Mouse (Mus musculus) megakaryocyte, embryonic 14.5 days (primary cell): ENCODE measurements at regions not wholly inside any gene's neighbourhood (a gene's known extent, or its start where the extent isn't known, plus 50 kb on each side); places are given as distances from the start of the nearest gene placed in this dataset.

ENCODE experiments used
- H3K27me3 ChIP-seq: replicated peaks from 2 replicates; pipeline ENCODE3; 2012; ENCODE audit warnings: inconsistent platforms
- H3K36me3 ChIP-seq: replicated peaks from 2 replicates; pipeline ENCODE3; 2012; ENCODE audit warnings: low read length, inconsistent platforms, mixed read lengths
- H3K4me1 ChIP-seq: 2 replicates; pipeline ENCODE4 v1.6.1; 2012; ENCODE audit warnings: inconsistent platforms
- H3K4me3 ChIP-seq: replicated peaks from 2 replicates; pipeline ENCODE3; 2012; ENCODE audit warnings: moderate library complexity, mild to moderate bottlenecking, inconsistent platforms
- H3K9me3 ChIP-seq: 2 replicates; pipeline ENCODE4 v1.6.1; 2012; ENCODE audit warnings: inconsistent platforms
- FLI1 ChIP-seq: IDR thresholded peaks from 2 replicates; pipeline ENCODE4 v1.6.1; 2012; ENCODE audit warnings: low read length, inconsistent platforms, mixed read lengths
- GATA1 ChIP-seq: IDR thresholded peaks from 3 replicates; pipeline ENCODE4 v1.6.1; 2012; ENCODE audit warnings: mixed read lengths, low read length, inconsistent platforms, borderline replicate concordance

- TF ChIP-seq FLI1 (no peak), GATA1 (no peak)
- Histone ChIP-seq H3K36me3 (no peaks in the 10 kb centered on the region), H3K27me3 (peaks cover 74% of the 10 kb centered on the region)
Observed at GRCm38 (mm10) chr19:44649206-44649605, 86.6 kb downstream of the Hif1an start.

GRCm38 (mm10) chr19:44650841-44651240 is 88.2 kb downstream of the Hif1an start:
- H3K4me1 ChIP-seq: no peaks in the 10 kb centered on the region
- peaks cover 80% of the 10 kb centered on the region for H3K27me3 ChIP-seq
- H3K36me3 ChIP-seq: no peaks in the 10 kb centered on the region
- no peak for TF ChIP-seq GATA1
- no peak for TF ChIP-seq FLI1
- H3K4me3 ChIP-seq: no peak overlapping the region
- peaks cover 5% of the 10 kb centered on the region for H3K9me3 ChIP-seq

More at GRCm38 (mm10) chr19:44649206-44649605, 86.6 kb downstream of the Hif1an start:
- Histone ChIP-seq H3K9me3 (peaks cover 5% of the 10 kb centered on the region), H3K4me3 (no peak overlapping the region), H3K4me1 (no peaks in the 10 kb centered on the region)

- Histone ChIP-seq H3K36me3 (no peaks in the 10 kb centered on the region), H3K4me3 (no peak overlapping the region), H3K4me1 (no peaks in the 10 kb centered on the region), H3K9me3 (peaks cover 5% of the 10 kb centered on the region), H3K27me3 (peaks cover 78% of the 10 kb centered on the region)
- no peak for TF ChIP-seq GATA1
Observed at GRCm38 (mm10) chr19:44651605-44652004, 89.0 kb downstream of the Hif1an start.

GRCm38 (mm10) chr19:44655719-44656118 is 93.1 kb downstream of the Hif1an start:
- Histone ChIP-seq H3K4me1 (no peaks in the 10 kb centered on the region), H3K9me3 (peaks cover 5% of the 10 kb centered on the region), H3K4me3 (peak overlapping the region; percentile 28), H3K36me3 (no peaks in the 10 kb centered on the region), H3K27me3 (peaks cover 71% of the 10 kb centered on the region)
- TF ChIP-seq FLI1: no peak
- TF ChIP-seq GATA1: no peak

GRCm38 (mm10) chr19:44659316-44659715 is 96.5 kb upstream of the Pax2 start:
- peaks cover 78% of the 10 kb centered on the region for H3K27me3 ChIP-seq
- no peak overlapping the region for H3K4me3 ChIP-seq
- H3K9me3 ChIP-seq: no peaks in the 10 kb centered on the region
- TF ChIP-seq FLI1 (no peak), GATA1 (no peak)
- no peaks in the 10 kb centered on the region for H3K36me3 ChIP-seq
- H3K4me1 ChIP-seq: 0 out of 2 replicates have a peak, but pooled peaks cover 4% of the 10 kb centered on the region

- TF ChIP-seq FLI1: no peak
- no peak for TF ChIP-seq GATA1
- H3K9me3 ChIP-seq: peaks cover 4% of the 10 kb centered on the region
- no peak overlapping the region for H3K4me3 ChIP-seq
- H3K4me1 ChIP-seq: peaks cover 3% of the 10 kb centered on the region; the same call in 1 of the 2 replicates
- H3K27me3 ChIP-seq: peaks cover 88% of the 10 kb centered on the region
- no peaks in the 10 kb centered on the region for H3K36me3 ChIP-seq
Observed at GRCm38 (mm10) chr19:44669535-44669958, 86.3 kb upstream of the Pax2 start.

GRCm38 (mm10) chr19:44674621-44675245 is 81.1 kb upstream of the Pax2 start:
- H3K4me1 ChIP-seq: peaks cover 3% of the 10 kb centered on the region; the same call in 1 of the 2 replicates
- TF ChIP-seq GATA1 (no peak), FLI1 (no peak)
- no peak overlapping the region for H3K4me3 ChIP-seq
- peaks cover 10% of the 10 kb centered on the region for H3K9me3 ChIP-seq
- peaks cover 91% of the 10 kb centered on the region for H3K27me3 ChIP-seq
- no peaks in the 10 kb centered on the region for H3K36me3 ChIP-seq

GRCm38 (mm10) chr19:44676555-44677120 is 79.2 kb upstream of the Pax2 start:
- Histone ChIP-seq H3K4me3 (no peak overlapping the region), H3K36me3 (no peaks in the 10 kb centered on the region), H3K9me3 (peaks cover 10% of the 10 kb centered on the region), H3K4me1 (no peaks in the 10 kb centered on the region), H3K27me3 (peaks cover 89% of the 10 kb centered on the region)
- TF ChIP-seq FLI1: no peak
- no peak for TF ChIP-seq GATA1

- TF ChIP-seq FLI1: no peak
- no peak for TF ChIP-seq GATA1
- Histone ChIP-seq H3K27me3 (peaks cover 89% of the 10 kb centered on the region), H3K4me1 (no peaks in the 10 kb centered on the region), H3K4me3 (no peak overlapping the region), H3K9me3 (peaks cover 10% of the 10 kb centered on the region), H3K36me3 (no peaks in the 10 kb centered on the region)
Observed at GRCm38 (mm10) chr19:44677295-44677694, 78.5 kb upstream of the Pax2 start.

- no peak overlapping the region for H3K4me3 ChIP-seq
- H3K9me3 ChIP-seq: peaks cover 10% of the 10 kb centered on the region
- H3K36me3 ChIP-seq: no peaks in the 10 kb centered on the region
- peaks cover 89% of the 10 kb centered on the region for H3K27me3 ChIP-seq
- H3K4me1 ChIP-seq: peaks cover 1% of the 10 kb centered on the region; the same call in 1 of the 2 replicates
- no peak for TF ChIP-seq FLI1
- TF ChIP-seq GATA1: no peak
Observed at GRCm38 (mm10) chr19:44678686-44679085, 77.2 kb upstream of the Pax2 start.
